Mouse (Mus musculus) MEL (cell line): ENCODE data around the gene Lhfpl3. TPM values are rescaled to one million over a fixed set of nuclear protein-coding genes. Genes with fewer than 3 reads are reported as not detected.
"Not testable (repeated sequence)": the region's sequence is repeated elsewhere in the genome, so short reads cannot be mapped to it uniquely, and the experiment has no call there.

Source experiments
- DNase-seq: peaks from one replicate; pipeline ENCODE4 v3.0.0; 2011; ENCODE audit warnings: low read depth, low spot score
- H3K27ac ChIP-seq: 2 replicates; pipeline ENCODE4 v1.5.1; 2012; ENCODE audit warnings: low read depth, mild to moderate bottlenecking, control low read depth, low read length, moderate library complexity; ENCODE audit not compliant: control insufficient read depth
- H3K27me3 ChIP-seq, 2 experiments: fragments of 150-350 bp in 1 of 2; sonication (generic) in 1 of 2; 2 replicates each; pipeline ENCODE4 v1.6.1; 2012; ENCODE audit warnings: low read length in 2 of 2, mild to moderate bottlenecking in 2 of 2, improper control_type of control experiment in 1 of 2, moderate library complexity in 1 of 2; ENCODE audit not compliant: insufficient read depth in 2 of 2, control insufficient read depth in 1 of 2
- H3K36me3 ChIP-seq, 2 experiments: 2 replicates each; pipeline ENCODE4 v1.6.1; 2012 to 2014; ENCODE audit warnings: low read length in 2 of 2, improper control_type of control experiment in 1 of 2, inconsistent platforms in 1 of 2, mild to moderate bottlenecking in 1 of 2; ENCODE audit not compliant: insufficient read depth in 2 of 2, control insufficient read depth in 1 of 2
- H3K4me1 ChIP-seq, 2 experiments: fragments of 150-350 bp in 1 of 2; sonication (generic) in 1 of 2; 2 replicates each; pipeline ENCODE4 v1.6.1; 2012; ENCODE audit warnings: low read length in 2 of 2, improper control_type of control experiment in 1 of 2, mild to moderate bottlenecking in 1 of 2; ENCODE audit not compliant: insufficient read depth in 2 of 2, control insufficient read depth in 1 of 2
- H3K4me3 ChIP-seq, 2 experiments: fragments of 150-350 bp in 1 of 2; sonication (generic) in 1 of 2; 2 replicates each; pipeline ENCODE4 v1.5.1; 2012; ENCODE audit warnings: low read depth in 2 of 2, low read length in 2 of 2, mild to moderate bottlenecking in 2 of 2, moderate library complexity in 2 of 2, control low read depth in 1 of 2, improper control_type of control experiment in 1 of 2; ENCODE audit not compliant: control insufficient read depth in 1 of 2, insufficient read depth in 1 of 2
- H3K79me2 ChIP-seq: 2 replicates; pipeline ENCODE4 v1.6.1; 2012; ENCODE audit warnings: mild to moderate bottlenecking, low read length, moderate library complexity; ENCODE audit not compliant: control insufficient read depth, poor library complexity, insufficient read depth
- H3K9ac ChIP-seq: 2 replicates; pipeline ENCODE4 v1.6.1; 2012; ENCODE audit warnings: low read depth, mild to moderate bottlenecking, control low read depth, low read length, moderate library complexity; ENCODE audit not compliant: control insufficient read depth, poor library complexity, severe bottlenecking
- H3K9me3 ChIP-seq: fragments of 150-350 bp; sonication (generic); replicated peaks from 2 replicates; pipeline ENCODE4 v1.6.1; 2012; ENCODE audit warnings: mild to moderate bottlenecking, low read length, improper control_type of control experiment, moderate library complexity; ENCODE audit not compliant: insufficient read depth
- E2F4 ChIP-seq: IDR thresholded peaks from 2 replicates; pipeline ENCODE4 v1.6.1; 2011; ENCODE audit warnings: low read depth, low read length, improper control_type of control experiment, borderline replicate concordance
- GABPA ChIP-seq: IDR thresholded peaks from 2 replicates; pipeline ENCODE4 v1.6.1; 2012; ENCODE audit warnings: low read depth, mild to moderate bottlenecking, inconsistent platforms, low read length, improper control_type of control experiment, moderate library complexity
- GATA1 ChIP-seq: IDR thresholded peaks from 2 replicates; pipeline ENCODE4 v1.6.1; 2011; ENCODE audit warnings: low read depth, low read length, improper control_type of control experiment
- KAT2A ChIP-seq: conservative IDR thresholded peaks from 2 replicates; pipeline ENCODE4 v1.6.1; 2012; ENCODE audit warnings: low read depth, low read length, improper control_type of control experiment, inconsistent platforms
- MAFK ChIP-seq: IDR thresholded peaks from 2 replicates; pipeline ENCODE4 v1.6.1; 2011; ENCODE audit warnings: low read depth, mild to moderate bottlenecking, low read length, improper control_type of control experiment, borderline replicate concordance
- MAX ChIP-seq: IDR thresholded peaks from 2 replicates; pipeline ENCODE4 v1.6.1; 2011; ENCODE audit warnings: low read length, improper control_type of control experiment
- MAZ ChIP-seq: IDR thresholded peaks from 2 replicates; pipeline ENCODE4 v1.6.1; 2012; ENCODE audit warnings: low read depth, mild to moderate bottlenecking, inconsistent platforms, low read length, improper control_type of control experiment
- MEF2A ChIP-seq: IDR thresholded peaks from 2 replicates; pipeline ENCODE4 v1.6.1; 2014; ENCODE audit warnings: low read depth, mild to moderate bottlenecking, inconsistent platforms, low read length, improper control_type of control experiment; ENCODE audit not compliant: poor library complexity, insufficient replicate concordance, severe bottlenecking; ENCODE audit errors: extremely low read depth
- MXI1 ChIP-seq: IDR thresholded peaks from 2 replicates; pipeline ENCODE4 v1.6.1; 2011; ENCODE audit warnings: mild to moderate bottlenecking, low read depth, low read length, improper control_type of control experiment
- MYB ChIP-seq: IDR thresholded peaks from 2 replicates; pipeline ENCODE4 v1.6.1; 2011; ENCODE audit warnings: mild to moderate bottlenecking, low read depth, low read length, improper control_type of control experiment
- POLR2AphosphoS2 ChIP-seq: IDR thresholded peaks from 2 replicates; pipeline ENCODE4 v1.6.1; 2011; ENCODE audit warnings: low read length, improper control_type of control experiment
- RAD21 ChIP-seq: IDR thresholded peaks from 2 replicates; pipeline ENCODE4 v1.6.1; 2011; ENCODE audit warnings: mild to moderate bottlenecking, low read depth, low read length, improper control_type of control experiment
- SMC3 ChIP-seq: IDR thresholded peaks from 2 replicates; pipeline ENCODE4 v1.6.1; 2011; ENCODE audit warnings: low read depth, low read length, improper control_type of control experiment
- UBTF ChIP-seq: IDR thresholded peaks from 2 replicates; pipeline ENCODE4 v1.6.1; 2012; ENCODE audit warnings: low read depth, mild to moderate bottlenecking, inconsistent platforms, low read length, improper control_type of control experiment, moderate library complexity, borderline replicate concordance; ENCODE audit not compliant: insufficient read depth
- USF1 ChIP-seq: IDR thresholded peaks from 2 replicates; pipeline ENCODE4 v1.6.1; 2014; ENCODE audit warnings: low read depth, mild to moderate bottlenecking, inconsistent platforms, low read length, improper control_type of control experiment, moderate library complexity
- ZC3H11A ChIP-seq: IDR thresholded peaks from 2 replicates; pipeline ENCODE4 v1.6.1; 2012; ENCODE audit warnings: low read depth, mild to moderate bottlenecking, inconsistent platforms, low read length, improper control_type of control experiment
- ZKSCAN1 ChIP-seq: IDR thresholded peaks from 2 replicates; pipeline ENCODE4 v1.6.1; 2012; ENCODE audit warnings: low read depth, mild to moderate bottlenecking, inconsistent platforms, low read length, improper control_type of control experiment, moderate library complexity
- ZMIZ1 ChIP-seq: IDR thresholded peaks from 2 replicates; pipeline ENCODE4 v1.6.1; 2012; ENCODE audit warnings: low read depth, mild to moderate bottlenecking, inconsistent platforms, low read length, improper control_type of control experiment, moderate library complexity
- ZNF384 ChIP-seq: IDR thresholded peaks from 2 replicates; pipeline ENCODE4 v1.6.1; 2012; ENCODE audit warnings: low read depth, mild to moderate bottlenecking, inconsistent platforms, low read length, improper control_type of control experiment
- polyA plus RNA-seq, 2 experiments: library from polyadenylated mRNA; stranded (reverse) in 1 of 2; unstranded in 1 of 2; fragments of >175 nt in 1 of 2; fragments of >200 nt in 1 of 2; gene quantifications; 2 replicates each; pipeline versions ENCODE4 v1.2.1 to v1.2.4; 2012; ENCODE audit warnings: low replicate concordance in 2 of 2, low read depth in 1 of 2; ENCODE audit not compliant: insufficient read length in 2 of 2, insufficient read depth in 1 of 2, missing spikeins in 1 of 2
- total RNA-seq: library from RNA; depleted of rRNA; stranded (reverse); fragments of 300-350 nt; gene quantifications from 2 replicates; pipeline ENCODE4 v1.2.3, GENCODE M21; 2012; rRNA removed

Gene Lhfpl3
- not detected in 2 replicates for total RNA-seq
- not detected for polyA plus RNA-seq

DNA sequence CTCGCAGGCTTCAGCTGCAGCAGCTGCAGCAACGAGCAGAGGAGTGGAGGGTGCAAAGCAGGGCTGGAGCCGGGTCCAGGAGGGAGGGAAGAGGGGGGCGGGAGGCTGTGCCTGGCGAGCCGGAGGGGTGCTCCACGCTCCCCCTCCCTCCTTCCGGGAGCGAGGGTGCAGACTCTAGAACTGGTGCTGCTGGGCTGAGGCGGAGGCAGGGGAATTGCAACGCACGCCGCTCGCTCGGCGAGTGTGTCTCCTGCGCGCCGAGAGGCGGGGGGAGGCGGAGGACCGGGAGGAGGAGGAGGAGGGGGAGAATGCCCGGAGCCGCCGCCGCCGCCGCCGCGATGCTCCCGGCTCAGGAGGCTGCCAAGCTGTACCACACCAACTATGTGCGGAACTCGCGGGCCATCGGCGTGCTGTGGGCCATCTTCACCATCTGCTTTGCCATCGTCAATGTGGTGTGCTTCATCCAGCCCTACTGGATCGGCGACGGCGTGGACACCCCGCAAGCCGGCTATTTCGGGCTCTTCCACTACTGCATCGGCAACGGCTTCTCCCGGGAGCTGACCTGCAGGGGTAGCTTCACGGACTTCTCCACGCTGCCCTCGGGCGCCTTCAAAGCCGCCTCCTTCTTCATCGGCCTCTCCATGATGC, at the start of gene Lhfpl3:
Gene Lhfpl3 (plus strand): TSS at position 175 of the 648 bp plus-strand sequence.
- TF ChIP-seq ZKSCAN1 (no peak), MYB (no peak), USF1 (no peak), MEF2A (no peak), ZNF384 (no peak), POLR2AphosphoS2 (no peak), RAD21 (no peak), SMC3 (no peak), ZC3H11A (no peak), GATA1 (no peak), MXI1 (no peak), MAZ (no peak), KAT2A (no peak), GABPA (no peak), ZMIZ1 (no peak), MAX (no peak), E2F4 (no peak), UBTF (no peak), MAFK (no peak)
- no peaks in the 10 kb centered on the region for H3K9me3 ChIP-seq
- H3K4me3 ChIP-seq, result no peak within 1 kb of the TSS
- no peak within 1 kb of the TSS for H3K27ac ChIP-seq
- no peaks in the 10 kb centered on the region for H3K27me3 ChIP-seq
- no peak within 1 kb of the TSS for H3K9ac ChIP-seq
- no peaks in the 10 kb centered on the region for H3K36me3 ChIP-seq
- no peak for DNase-seq
- H3K79me2 ChIP-seq, result no peaks in the 10 kb centered on the region
- H3K4me1 ChIP-seq, result no peaks in the 10 kb centered on the region

DNA sequence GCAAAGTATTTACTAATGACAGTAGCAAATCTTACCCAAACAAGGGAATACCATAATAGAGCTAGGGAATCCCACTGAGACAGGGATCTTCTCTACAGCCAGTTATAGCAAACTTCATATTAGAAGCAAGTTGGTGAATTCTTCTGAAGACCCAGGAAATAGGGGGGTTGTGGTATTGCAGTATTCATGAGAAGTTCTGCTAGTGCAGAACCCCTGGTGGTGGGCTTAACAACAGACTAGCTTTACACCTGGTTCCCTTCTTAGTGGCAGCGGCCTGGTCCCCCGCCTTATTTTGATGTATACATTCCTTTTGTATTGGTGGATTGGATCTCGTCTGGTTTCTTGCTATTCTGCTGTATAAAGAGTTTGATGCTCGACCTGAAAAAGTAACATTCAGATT, 39.6 kb upstream of the Lhfpl3 start:
- not testable (repeated sequence) for H3K79me2 ChIP-seq, H3K4me3 ChIP-seq

More for the DNA sequence above, 39.6 kb upstream of the Lhfpl3 start:
- H3K9ac ChIP-seq, H3K27ac ChIP-seq, H3K27me3 ChIP-seq, H3K9me3 ChIP-seq, H3K36me3 ChIP-seq, DNase-seq, H3K4me1 ChIP-seq: not testable (repeated sequence)
